Mouse (Mus musculus) embryonic facial prominence, embryonic 10.5 days (tissue): ENCODE results near the gene Jph3. TPM values are rescaled to one million over a fixed set of nuclear protein-coding genes. Genes with fewer than 3 reads are reported as not detected.
A peak's percentile ranks its signal among the peaks of the same experiment; 100 is the strongest.

ENCODE experiments used
- DNase-seq: peaks from one replicate; pipeline ENCODE4 v3.0.0-alpha.2; 2017; ENCODE audit warnings: low spot score
- H3K27ac ChIP-seq: fragments of 300-500 bp; sonication (generic); replicated peaks from 2 replicates; pipeline ENCODE4 v1.5.1; 2016; ENCODE audit warnings: mild to moderate bottlenecking
- H3K27me3 ChIP-seq: fragments of 300-500 bp; sonication (generic); replicated peaks from 2 replicates; pipeline ENCODE4 v1.6.1; 2016; ENCODE audit warnings: low read depth, mild to moderate bottlenecking; ENCODE audit not compliant: poor library complexity, severe bottlenecking
- H3K36me3 ChIP-seq: fragments of 300-500 bp; sonication (generic); replicated peaks from 2 replicates; pipeline ENCODE4 v1.6.1; 2016; ENCODE audit warnings: mild to moderate bottlenecking, moderate library complexity
- H3K4me1 ChIP-seq: fragments of 300-500 bp; sonication (generic); 2 replicates; pipeline ENCODE4 v1.6.1; 2016
- H3K4me3 ChIP-seq: fragments of 300-500 bp; sonication (generic); 2 replicates; pipeline ENCODE4 v1.5.1; 2016; ENCODE audit warnings: mild to moderate bottlenecking, moderate library complexity
- H3K9me3 ChIP-seq: fragments of 300-500 bp; sonication (generic); 2 replicates; pipeline ENCODE4 v1.6.1; 2016; ENCODE audit warnings: mild to moderate bottlenecking
- WGBS: fragments of 180-500 bp; shearing (Covaris S2); methylation state at CpG from one replicate; pipeline ENCODE4 v1.1.7; 2016; 5-methylcytosine and 5-hydroxymethylcytosine counted together
- polyA plus RNA-seq: library from polyadenylated mRNA; unstranded; fragments of >200 nt; fragmentation: Nextera tagmentation; extraction: Ambion mirVana; gene quantifications from 2 replicates; pipeline ENCODE4 v1.2.1, GENCODE M21; 2016

Jph3 gene
- polyA plus RNA-seq, 1 experiment from 2014 or later: 5.7 TPM

GRCm38 (mm10) chr8:121828376-121829023 is 99.1 kb downstream of the Jph3 start:
- H3K27ac ChIP-seq: peak overlapping the region; percentile 88
- peak overlapping the region; percentile 98 for H3K4me3 ChIP-seq
- DNase-seq: no peak
- no peaks in the 10 kb centered on the region for H3K27me3 ChIP-seq
- 37% methylated on average over 10 of the region's 10 CpGs for WGBS
- no peaks in the 10 kb centered on the region for H3K9me3 ChIP-seq
- peaks cover 5% of the 10 kb centered on the region for H3K36me3 ChIP-seq
- peaks cover 20% of the 10 kb centered on the region for H3K4me1 ChIP-seq

GRCm38 (mm10) chr8:121829048-121829776 is 99.8 kb downstream of the Jph3 start, which contains the start of gene Klhdc4:
Klhdc4 (minus strand) TSS chr8:121829569.
- H3K9me3 ChIP-seq: no peaks in the 10 kb centered on the region
- peak; percentile 90 for DNase-seq
- no peaks in the 10 kb centered on the region for H3K27me3 ChIP-seq
- peaks cover 5% of the 10 kb centered on the region for H3K36me3 ChIP-seq
- H3K27ac ChIP-seq: peak within 1 kb of the TSS; percentile 88
- peaks cover 20% of the 10 kb centered on the region for H3K4me1 ChIP-seq
- WGBS: 1% methylated on average over 68 of the region's 68 CpGs
- peak within 1 kb of the TSS; percentile 98 for H3K4me3 ChIP-seq

GRCm38 (mm10) chr8:121829777-121830362 is 100.4 kb downstream of the Jph3 start:
- DNase-seq: no peak
- H3K27me3 ChIP-seq: no peaks in the 10 kb centered on the region
- H3K4me3 ChIP-seq: peak overlapping the region; percentile 98
- peaks cover 5% of the 10 kb centered on the region for H3K36me3 ChIP-seq
- H3K27ac ChIP-seq: peak overlapping the region; percentile 88
- peaks cover 20% of the 10 kb centered on the region for H3K4me1 ChIP-seq
- no peaks in the 10 kb centered on the region for H3K9me3 ChIP-seq
- 20% methylated on average over 18 of the region's 18 CpGs for WGBS

- H3K36me3 ChIP-seq: peaks cover 5% of the 10 kb centered on the region
- H3K9me3 ChIP-seq: no peaks in the 10 kb centered on the region
- H3K27me3 ChIP-seq: no peaks in the 10 kb centered on the region
- H3K27ac ChIP-seq: peak overlapping the region; percentile 71
- H3K4me3 ChIP-seq: no peak overlapping the region
- H3K4me1 ChIP-seq: peaks cover 20% of the 10 kb centered on the region
- no peak for DNase-seq
- WGBS: 84% methylated on average over 2 of the region's 2 CpGs
These were observed 102.6 kb downstream of the Jph3 start for GRCm38 (mm10) chr8:121832061-121832460.

- no peaks in the 10 kb centered on the region for H3K9me3 ChIP-seq
- 24% methylated on average over 6 of the region's 6 CpGs for whole genome bisulfite sequencing
- no peaks in the 10 kb centered on the region for H3K27me3 ChIP-seq
- DNase-seq: peak; percentile 62
- H3K27ac ChIP-seq: peak overlapping the region; percentile 76
- H3K36me3 ChIP-seq: peaks cover 5% of the 10 kb centered on the region
- H3K4me3 ChIP-seq: no peak overlapping the region
- H3K4me1 ChIP-seq: peaks cover 20% of the 10 kb centered on the region
These were observed 103.1 kb downstream of the Jph3 start for GRCm38 (mm10) chr8:121832503-121832902.

- Histone ChIP-seq H3K9me3 (no peaks in the 10 kb centered on the region), H3K36me3 (peaks cover 37% of the 10 kb centered on the region), H3K4me3 (no peak overlapping the region), H3K4me1 (no peaks in the 10 kb centered on the region), H3K27ac (no peak overlapping the region), H3K27me3 (no peaks in the 10 kb centered on the region)
- WGBS: 57% methylated on average over 8 of the region's 8 CpGs
- peak; percentile 54 for DNase-seq
These were observed 111.8 kb downstream of the Jph3 start for GRCm38 (mm10) chr8:121841242-121841641.

GRCm38 (mm10) chr8:121842064-121842955 is 112.9 kb downstream of the Jph3 start:
- H3K9me3 ChIP-seq: no peaks in the 10 kb centered on the region
- H3K4me1 ChIP-seq: no peaks in the 10 kb centered on the region
- no peak overlapping the region for H3K4me3 ChIP-seq
- 92% methylated on average over 8 of the region's 8 CpGs for WGBS
- no peaks in the 10 kb centered on the region for H3K27me3 ChIP-seq
- DNase-seq: no peak
- H3K27ac ChIP-seq: no peak overlapping the region
- H3K36me3 ChIP-seq: peaks cover 37% of the 10 kb centered on the region

- H3K36me3 ChIP-seq: peaks cover 37% of the 10 kb centered on the region
- no peaks in the 10 kb centered on the region for H3K4me1 ChIP-seq
- WGBS: 76% methylated on average over 3 of the region's 3 CpGs
- DNase-seq: no peak
- H3K27ac ChIP-seq: no peak overlapping the region
- no peaks in the 10 kb centered on the region for H3K9me3 ChIP-seq
- H3K4me3 ChIP-seq: no peak overlapping the region
- no peaks in the 10 kb centered on the region for H3K27me3 ChIP-seq
These were observed 113.8 kb downstream of the Jph3 start for GRCm38 (mm10) chr8:121843184-121843733.

Other genes with a start within 250 kb of the Jph3 start
- gene 1700018B08Rik, start 185.3 kb upstream of the Jph3 start, polyA plus RNA-seq: not detected in 2 replicates
- gene Fbxo31, start 150.8 kb upstream of the Jph3 start, polyA plus RNA-seq: 13.9 and 15.0 TPM in 2 replicates
- 199 and 215 TPM in 2 replicates for gene Map1lc3b, start 139.3 kb upstream of the Jph3 start, polyA plus RNA-seq
- 15.0 and 17.3 TPM in 2 replicates for gene Zcchc14, start 76.7 kb upstream of the Jph3 start, polyA plus RNA-seq
- 67.3 and 71.2 TPM in 2 replicates for gene Klhdc4, start 99.9 kb downstream of the Jph3 start, polyA plus RNA-seq
- 18.7 and 21.0 TPM in 2 replicates for gene Slc7a5, start 178.1 kb downstream of the Jph3 start, polyA plus RNA-seq
- gene Car5a, start 215.3 kb downstream of the Jph3 start, polyA plus RNA-seq: not detected in 2 replicates
- gene Banp, start 220.1 kb downstream of the Jph3 start, polyA plus RNA-seq: 55.2 and 64.8 TPM in 2 replicates